Mouse (Mus musculus): ENCODE measurements around the gene Ppp1r13l.

Ppp1r13l gene

DNA sequence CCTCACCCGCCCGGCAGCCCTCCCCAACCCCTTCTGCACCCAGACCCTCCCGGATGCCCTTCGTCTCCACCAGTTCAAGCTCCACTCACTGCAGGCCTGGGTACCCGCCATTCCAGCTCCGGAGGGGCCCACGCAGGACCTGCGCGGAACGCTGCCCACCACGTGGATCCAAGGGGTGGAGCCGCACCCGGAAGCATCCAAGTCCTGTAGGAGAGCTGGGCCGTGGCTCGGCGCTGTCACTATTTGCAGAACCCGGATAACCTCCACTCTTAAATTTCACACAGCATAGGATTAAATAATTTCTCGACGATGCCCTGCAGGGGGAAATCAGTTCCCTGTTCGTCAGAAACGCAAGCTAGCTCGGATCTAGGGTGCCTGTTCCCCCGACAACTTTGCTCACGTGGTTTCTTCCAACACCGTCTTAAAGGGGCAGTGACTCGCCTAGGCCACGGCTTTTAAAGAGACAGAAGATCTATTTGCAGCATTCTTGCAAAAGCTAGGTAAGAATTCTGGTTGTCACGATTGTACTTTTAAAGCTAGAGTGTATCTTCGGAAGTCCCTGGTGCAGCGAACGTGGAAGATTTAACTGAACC is at the start of gene Ppp1r13l, which contains the start of gene Cd3eap:
Ppp1r13l (plus strand) TSS at position 451 of the 593 bp plus-strand sequence.
Cd3eap (minus strand) TSS at position 185 of the 593 bp plus-strand sequence.
- peak; percentile 85 for DNase-seq (ENCODE audit: low spot score)

DNA sequence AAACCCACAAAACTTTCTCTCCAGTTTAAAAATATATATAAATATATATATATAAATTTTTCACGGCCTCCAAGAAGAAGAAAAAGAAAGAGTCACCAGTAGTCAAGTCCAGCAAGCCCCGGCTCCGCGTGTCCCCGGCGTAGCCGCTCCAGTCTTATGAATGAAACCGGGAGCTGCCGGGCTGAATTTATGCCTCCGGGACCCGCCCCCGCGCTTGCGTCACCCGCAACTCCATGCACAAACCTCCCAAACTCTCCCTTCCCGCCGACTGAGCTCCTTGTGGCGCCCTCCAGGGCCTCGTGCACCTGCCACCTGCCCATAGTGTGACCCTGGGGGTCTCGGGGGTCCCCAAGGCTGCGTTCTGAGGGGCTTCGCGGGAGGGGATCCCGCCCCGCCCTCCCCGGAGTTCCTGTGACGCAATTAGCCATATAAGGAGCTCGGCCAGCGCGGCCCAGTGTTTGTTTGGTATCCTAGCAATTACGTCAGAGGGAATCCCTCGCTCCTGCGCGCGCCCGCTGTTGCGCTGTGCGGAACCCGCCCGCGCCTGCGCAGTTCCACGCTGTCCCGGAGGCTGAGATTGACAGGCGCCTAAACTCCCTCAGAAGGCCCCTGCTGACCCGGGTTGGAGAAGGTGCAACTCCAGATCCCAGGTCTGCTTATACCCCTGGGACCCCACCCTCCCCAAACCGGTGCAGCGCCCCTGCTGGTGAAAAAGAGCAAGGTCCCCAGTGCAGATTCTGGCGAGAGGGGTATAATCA is 49.5 kb upstream of the Ppp1r13l start, which contains the start of gene Fosb:
Fosb (minus strand) TSS at position 168 of the 758 bp plus-strand sequence.
- peak; percentile 93 for DNase-seq (ENCODE audit: low spot score)

DNA sequence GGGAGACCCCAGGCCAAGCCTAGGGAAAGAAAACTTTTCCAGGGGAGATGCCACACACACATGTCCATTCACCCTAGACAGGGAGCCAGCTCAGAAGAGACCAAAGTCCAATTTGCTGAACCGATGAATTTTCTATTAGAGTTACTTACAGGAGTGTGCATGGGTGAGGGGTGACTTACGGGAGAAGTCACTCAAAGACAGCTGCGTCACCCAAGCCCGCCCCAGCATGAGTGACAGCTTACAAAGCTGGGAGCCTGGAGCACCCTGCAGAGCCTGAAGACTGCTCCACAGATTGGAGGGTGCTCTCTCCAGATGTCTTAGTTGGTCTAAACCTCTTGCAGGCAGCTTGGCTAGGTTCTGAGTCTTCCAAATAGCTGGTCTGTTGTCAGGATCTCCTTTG is 47.6 kb upstream of the Ppp1r13l start:
- DNase-seq (ENCODE audit: low spot score): no peak

DNA sequence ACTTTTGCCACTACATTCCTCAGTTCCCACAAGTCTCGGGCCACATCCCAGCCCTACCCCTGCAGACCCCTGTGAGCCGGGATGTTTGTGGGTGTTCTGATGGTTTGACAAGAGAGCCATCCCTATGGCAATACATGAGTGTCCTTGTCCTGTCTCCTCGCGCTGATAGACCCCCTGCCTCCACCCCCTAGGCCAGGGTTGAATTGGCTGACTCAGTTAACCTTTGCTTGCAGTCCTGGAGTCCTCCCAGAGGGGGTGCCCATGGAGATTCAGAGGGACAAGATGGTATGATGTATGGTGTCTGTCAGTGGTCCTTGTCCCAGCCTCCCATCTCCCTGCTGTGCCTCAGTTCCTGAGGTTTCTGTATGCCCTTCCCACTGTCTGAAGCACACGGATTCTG is 45.5 kb upstream of the Ppp1r13l start:
- no peak for DNase-seq (ENCODE audit: low spot score)

DNA sequence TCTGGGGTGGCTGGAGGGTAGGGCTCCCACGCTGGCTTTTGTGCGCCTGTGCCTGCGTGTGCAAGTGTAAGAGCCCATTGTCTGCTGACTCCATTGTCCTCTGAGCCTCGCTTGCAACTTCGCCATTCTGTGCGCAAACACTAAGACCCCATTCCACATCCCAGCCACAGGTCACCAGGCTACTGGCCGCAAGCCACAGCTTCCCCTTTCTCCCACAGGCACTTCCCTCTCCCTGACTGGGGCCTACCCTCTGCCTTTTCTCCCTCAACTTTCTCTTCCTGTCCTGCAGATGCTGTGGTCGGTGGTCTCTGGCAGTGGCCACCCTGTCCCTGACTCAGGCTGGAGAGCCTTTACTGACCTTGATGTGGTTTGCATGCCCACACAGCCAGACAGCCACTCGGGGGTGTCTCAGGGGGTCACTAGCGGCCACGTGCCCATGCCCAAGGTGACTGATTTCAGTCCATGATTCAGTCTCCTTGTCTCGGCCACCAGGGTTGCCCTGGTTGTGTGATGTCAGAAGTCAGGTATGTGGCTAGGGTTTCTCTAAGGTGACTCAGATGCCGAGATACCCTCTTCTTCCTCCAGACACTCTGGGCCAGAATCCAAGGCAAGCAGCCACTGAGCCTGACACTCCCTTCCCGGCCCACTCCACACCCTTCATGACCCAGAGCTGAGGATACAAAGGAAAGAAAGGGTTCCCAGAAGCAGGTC is 42.9 kb upstream of the Ppp1r13l start:
- DNase-seq (ENCODE audit: low spot score): no peak

DNA sequence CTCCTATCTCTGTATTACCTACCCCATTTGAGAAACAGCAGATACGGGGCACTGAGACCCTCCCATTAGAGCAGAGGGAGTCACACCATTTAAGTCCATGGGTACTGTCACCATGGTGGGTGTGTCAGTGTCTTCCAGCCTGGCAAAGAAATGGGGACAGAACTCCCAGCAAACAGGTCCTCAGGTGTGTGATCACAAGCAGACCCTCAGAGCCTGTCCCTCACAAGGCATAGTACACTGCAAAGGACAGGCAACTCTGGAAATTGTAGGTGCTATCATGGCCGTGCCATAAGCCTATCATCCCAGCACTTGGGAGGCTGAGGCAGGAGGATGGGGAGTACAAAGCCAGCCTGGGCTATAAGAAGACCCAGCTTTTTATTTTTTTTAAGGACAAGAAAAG is 41.3 kb upstream of the Ppp1r13l start:
- no peak for DNase-seq (ENCODE audit: low spot score)

DNA sequence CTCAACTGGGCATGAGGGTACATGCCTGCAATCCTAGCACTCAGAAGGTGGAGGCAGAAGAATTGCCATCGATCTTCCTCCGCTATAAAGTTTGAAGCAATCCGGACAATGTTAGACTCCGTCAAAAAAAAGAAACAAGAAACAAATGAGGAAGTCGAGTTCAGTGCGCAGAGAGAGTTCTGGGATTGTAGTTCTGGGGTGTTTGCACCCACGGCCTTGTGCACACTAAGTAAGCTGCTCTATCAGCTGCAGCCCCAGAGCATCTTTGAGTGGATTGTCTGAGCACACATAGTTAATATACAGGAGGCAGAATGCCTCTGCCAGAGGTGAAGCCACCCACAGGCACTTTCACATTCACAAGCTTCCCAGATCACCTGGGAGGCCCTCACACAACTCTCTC is 40.9 kb upstream of the Ppp1r13l start:
- no peak for DNase-seq (ENCODE audit: low spot score)

DNA sequence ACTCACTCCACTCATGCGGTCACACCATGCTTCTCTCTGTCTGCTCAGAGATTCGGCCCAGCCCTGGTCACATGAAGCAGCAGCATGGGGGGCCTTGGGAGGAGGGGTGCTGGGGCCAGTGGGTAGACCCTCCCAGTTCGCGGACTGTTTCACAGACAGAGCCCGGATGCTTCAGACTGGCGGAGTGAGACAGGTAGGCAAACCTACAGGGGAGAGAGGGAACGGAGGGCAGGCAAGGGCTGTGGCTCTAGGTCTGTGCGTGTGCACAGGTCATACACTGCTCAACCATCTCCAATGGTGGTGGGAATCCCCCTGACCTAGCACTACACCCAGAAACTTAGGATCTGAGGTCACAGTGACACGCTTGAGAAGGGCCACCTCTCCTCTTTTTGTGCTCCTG is 40.1 kb upstream of the Ppp1r13l start:
- no peak for DNase-seq (ENCODE audit: low spot score)

DNA sequence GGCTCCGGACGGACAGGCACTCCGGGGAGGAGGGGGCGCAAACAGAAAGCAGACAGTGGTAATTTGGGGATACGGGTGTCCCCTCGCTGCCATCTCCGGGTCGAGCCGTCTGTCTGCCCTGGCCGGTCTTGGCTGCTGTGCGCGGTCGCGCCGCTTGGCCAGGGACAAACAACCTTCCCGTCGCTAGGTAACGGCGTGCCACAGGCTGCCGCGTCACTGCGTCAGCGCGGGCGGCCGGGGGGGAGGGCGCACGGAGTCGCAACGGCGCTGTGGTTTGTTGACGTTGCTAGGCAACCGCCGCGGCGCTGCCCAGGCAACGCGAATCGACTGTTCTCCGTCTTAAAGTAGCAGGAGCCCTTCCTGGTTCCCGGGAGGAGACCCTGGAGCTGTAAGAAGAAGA is 39.6 kb upstream of the Ppp1r13l start:
- peak; percentile 89 for DNase-seq (ENCODE audit: low spot score)

DNA sequence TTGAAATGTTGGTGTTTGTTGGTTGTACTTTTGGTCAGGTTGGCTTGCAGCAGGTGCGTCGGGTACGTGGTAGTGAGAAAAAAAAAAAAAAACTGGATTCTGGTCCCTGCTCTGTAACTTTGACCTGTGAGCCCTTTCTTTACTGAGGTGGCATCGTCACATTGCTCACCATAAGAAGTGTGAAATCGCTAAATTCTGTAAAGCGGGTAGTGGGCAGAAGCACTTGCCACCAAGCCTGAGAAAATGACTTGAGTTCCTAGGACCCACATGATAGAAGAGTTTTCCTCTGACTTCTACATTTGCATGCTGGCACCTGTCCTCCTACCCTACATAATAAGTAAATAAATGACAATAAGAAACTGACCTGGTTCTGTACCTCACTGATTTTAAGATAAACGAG is 38.9 kb upstream of the Ppp1r13l start:
- DNase-seq (ENCODE audit: low spot score): no peak

DNA sequence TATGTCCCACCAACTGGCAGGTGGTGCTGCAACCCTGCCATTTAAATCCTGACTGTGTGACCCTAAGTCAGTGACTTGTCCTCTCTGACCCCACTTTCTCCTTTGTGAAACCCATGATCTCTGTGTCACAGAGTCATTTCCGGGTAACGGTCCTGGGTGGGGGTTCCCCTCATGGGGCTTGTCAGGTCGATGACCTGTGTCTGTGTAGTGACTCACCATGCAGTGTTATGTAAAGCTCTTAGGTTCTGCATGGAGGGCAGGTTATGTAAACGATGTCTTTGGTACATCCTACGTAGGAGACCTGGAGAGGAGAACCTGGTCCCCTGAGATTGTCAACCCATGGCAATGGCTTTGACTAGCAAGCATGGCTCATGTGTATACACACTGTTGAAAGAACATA is 38.1 kb upstream of the Ppp1r13l start:
- no peak for DNase-seq (ENCODE audit: low spot score)

DNA sequence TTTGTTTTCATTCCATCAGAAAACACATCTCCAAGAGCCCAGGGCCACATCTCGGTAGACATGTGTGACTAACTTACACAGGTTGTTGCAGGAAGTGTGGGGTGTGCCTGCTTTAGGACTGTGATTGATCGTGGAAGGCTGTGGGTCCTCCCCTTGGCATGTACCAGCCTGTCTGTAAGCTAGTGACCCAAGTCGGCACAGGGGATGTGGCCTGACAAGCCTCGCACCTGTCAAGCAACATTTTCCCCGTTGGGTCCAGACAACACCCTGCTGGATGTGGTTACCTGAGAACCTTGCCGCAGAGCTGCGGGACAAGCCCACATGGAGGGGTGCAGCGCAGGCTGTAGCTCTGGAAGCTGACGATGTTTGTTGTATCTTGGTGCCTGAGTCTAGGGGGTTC is 37.1 kb upstream of the Ppp1r13l start:
- DNase-seq (ENCODE audit: low spot score): no peak

DNA sequence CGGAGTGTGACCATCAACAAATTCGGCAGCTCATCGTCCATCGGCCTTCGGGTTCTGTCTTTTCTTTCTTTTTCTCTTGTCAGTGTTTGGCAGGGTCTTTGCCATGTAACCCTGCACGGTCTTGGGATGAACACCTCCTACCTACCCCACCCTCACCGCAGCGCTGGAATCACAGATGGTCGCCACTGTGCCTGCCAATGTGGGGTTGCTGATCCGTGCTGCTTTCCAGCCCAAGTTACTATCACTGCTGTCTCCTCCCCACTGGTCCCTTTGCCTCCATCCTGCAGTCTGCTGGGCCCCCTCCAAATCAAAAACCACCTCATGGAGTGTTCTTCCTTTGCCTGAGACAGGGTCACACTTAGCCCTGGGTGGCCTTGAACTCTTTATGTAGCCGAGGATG is 35.3 kb upstream of the Ppp1r13l start:
- DNase-seq (ENCODE audit: low spot score): no peak

DNA sequence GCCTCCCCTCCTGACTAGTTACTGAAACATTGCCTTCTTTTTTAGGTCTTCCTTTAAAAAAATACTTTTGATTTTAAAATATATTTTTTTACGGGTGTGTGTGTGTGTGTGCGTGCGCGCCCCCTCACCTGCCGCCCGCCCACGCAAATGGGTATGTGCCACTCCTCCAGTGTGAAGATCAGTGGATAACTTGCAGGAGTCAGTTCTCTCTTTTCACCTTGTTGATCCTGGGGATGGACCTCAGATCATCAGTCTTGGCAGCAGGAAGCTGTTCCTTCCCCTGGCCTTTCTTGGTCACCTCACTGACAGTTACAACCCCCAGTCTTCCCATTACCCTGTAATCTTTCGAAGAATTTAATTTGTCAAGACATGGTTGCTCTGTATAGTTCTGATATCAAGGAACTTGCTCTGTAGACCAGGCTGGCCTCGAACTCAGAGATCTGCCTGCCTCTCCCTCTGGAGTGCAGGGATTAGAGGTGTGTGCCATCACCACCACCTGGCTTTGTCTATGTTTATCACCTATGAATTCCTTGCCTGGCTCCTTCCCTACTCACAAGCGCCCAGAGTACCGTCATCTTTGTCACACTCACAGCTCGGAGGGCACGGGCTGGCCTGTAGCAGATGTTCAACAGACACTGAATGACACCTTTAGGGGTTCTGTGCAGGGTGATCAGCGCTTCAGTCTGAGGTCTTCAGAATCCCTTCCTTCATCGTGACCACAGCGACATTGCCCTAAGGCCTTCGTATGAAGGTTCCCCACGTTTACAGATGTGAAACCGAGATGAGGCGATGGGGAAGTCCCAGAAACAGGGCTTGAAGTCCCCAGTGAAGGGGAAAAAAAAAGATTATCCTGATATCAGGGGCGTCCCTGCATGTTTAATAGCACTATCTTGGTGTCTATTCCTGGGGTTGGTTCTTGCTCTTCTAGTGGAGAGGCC is 34.0 kb upstream of the Ppp1r13l start:
- DNase-seq (ENCODE audit: low spot score): no peak

DNA sequence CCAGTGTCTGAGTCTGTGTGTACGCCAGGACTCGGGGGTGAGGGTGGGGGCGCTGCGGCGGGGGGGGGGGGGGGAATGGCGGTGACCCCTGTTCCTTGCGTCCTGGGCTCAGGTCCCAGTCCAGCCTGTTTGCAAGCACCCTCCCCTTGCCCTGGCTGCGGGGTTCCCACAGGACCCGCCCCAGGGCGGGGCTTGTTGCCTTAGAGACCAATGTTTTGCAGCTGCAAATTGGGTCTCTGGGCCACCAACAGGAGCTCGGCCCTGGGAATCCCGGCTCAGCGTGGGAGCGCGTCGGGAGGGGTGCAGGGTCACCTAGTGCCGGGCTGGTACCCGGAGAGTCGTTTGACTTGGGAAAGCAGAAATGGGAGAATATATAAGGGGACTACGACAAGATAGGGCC is 33.2 kb upstream of the Ppp1r13l start:
- DNase-seq (ENCODE audit: low spot score): no peak

DNA sequence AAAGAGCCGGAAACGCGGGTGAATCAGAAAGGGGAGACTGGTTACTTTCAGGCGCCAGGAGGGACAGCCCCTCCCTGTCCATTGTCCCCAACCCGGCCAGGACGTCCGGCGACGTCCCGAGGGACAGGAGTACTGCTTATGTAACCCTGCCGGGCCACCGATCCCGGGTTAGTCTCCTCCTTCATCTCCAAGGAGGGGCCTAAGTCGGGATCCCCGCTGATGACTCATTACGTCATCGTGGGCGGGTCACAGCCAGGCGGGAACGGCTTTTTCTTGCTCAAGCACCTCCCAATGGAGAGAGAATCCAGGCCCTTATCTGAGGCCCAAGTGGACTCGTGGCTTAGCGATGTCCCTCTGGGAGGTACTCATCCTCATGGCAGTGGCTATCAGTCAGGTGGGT is 32.4 kb upstream of the Ppp1r13l start:
- DNase-seq (ENCODE audit: low spot score): peak; percentile 74

DNA sequence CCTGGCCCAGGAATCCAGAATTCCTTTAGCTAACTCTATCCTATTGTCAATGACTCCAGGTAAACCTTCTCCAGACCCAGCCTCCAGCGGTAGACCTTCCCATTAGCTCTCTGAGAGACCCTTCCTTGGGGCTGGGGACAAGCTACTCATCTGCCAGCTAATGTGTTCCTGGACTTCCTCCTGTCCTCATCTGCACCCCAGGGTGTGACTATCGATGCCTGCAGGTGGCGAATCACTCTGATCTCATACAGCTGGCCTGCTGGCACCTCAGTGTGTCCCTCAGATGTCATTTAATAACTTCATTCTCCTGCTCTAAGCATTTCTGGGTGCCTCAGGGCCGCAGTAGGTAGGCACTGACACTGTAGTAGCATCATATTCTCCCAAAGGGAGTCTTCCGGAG is 31.8 kb upstream of the Ppp1r13l start:
- no peak for DNase-seq (ENCODE audit: low spot score)

DNA sequence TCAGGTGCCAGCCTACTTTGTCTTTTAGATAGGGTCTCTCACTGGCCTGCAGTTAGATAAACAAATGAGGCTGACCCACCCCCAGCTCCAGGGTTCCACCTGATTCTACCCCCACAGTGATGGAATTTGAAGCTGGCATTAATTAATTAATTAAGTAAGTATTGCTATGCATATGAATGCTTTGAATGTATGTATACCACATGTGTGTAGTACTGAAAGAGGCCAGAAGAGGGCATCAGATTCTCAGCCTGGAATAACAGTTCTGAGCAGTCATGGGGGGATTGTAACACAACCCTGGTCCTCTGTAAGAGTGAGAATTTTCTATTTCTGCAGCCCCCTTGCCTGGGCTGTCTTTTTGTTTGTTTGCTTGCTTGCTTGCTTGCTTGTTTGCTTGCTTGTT is 31.1 kb upstream of the Ppp1r13l start:
- no peak for DNase-seq (ENCODE audit: low spot score)

DNA sequence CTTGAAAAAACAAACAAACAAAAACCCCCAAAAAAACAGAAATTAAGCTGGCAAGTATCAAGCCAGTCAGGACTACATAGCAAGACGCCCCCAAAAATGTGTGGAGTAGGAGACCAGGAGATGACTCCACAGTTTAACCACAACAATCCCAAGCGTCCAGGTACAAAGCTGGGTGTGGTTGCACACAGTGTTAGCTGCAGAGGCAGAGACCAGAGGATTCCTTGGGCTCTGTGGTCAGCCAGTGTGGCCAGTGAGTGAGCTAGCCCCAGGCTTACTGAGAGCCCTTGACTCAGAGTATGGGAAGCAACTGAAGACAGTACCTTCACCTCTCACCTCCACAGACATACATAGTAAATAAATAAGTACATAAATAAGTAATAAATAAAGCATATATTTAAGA is 27.6 kb upstream of the Ppp1r13l start:
- no peak for DNase-seq (ENCODE audit: low spot score)

DNA sequence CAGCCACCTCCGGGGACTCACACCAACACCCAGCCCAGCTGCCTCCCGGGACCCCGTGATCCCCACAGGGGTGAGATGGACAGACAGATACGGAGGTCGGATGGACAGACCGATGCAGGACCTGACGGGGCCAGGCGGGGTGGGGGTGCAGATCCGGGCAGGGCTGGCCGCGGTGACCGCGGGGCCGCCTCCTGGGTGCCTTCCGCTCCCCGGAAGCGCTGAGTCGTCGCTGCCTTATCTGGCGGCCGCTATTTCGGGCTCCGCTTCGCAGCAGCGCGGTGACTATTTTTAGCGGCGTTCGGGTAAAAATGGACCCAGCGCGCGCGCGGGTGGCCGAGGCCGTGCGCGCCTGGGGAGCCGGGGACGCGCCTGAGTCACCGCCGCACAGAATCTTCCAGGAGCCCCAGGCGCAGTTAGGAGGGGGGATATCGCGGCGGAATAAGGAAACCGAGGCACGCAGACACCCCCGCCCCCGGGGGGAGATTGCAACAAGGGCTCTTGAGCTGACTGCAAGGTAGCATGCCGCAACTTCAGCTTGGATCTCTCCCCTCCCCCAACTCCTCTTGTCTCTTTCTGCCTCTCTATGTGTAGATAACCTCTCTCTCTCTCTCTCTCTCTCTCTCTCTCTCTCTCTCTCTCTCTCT is 26.7 kb upstream of the Ppp1r13l start:
- DNase-seq (ENCODE audit: low spot score): peak; percentile 51

DNA sequence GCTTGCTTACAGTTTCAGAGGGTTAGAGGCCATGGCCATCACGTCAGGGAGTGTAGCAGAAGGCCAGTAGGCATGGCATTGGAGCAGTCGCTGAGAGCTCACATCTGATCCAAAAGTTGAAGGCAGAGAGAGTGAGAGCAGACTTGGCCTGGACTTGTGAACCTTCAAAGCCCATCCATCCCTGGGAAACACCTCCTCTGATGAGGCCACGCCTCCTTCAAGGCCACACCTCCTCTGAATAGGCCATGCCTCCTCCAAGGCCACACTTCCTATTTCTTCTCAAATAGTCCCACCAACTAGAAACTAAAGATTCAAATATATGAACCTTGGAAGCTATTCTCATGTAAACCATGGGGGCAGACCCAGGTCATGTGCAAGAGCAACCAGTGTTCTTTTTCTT is 24.0 kb upstream of the Ppp1r13l start:
- no peak for DNase-seq (ENCODE audit: low spot score)

DNA sequence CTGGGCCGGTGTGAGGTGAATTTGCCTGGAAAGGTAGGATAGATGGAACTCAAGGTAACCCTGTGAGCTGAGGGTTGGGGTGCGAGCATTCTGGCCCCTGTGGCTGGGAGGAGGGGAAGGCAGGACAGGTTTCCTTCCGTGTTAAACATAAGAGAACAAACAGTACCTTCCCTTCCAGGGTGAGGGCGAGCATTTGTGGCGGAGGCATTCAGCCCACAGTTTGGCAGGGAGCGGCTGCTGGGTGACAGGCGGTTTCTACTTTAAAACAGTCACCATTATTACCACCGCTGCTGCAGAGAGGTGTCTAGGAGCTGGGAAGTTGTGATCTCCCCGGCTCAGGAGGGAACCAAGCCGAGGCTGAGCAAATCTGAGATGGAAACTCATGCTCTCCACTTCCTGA is 22.4 kb upstream of the Ppp1r13l start:
- DNase-seq (ENCODE audit: low spot score): no peak

Data from adipocyte (in vitro differentiated cells).